Mouse (Mus musculus): ENCODE results near the gene Gripap1. TPM values are rescaled to one million over a fixed set of nuclear protein-coding genes. Genes with fewer than 3 reads are reported as not detected.
"Not testable (repeated sequence)": the region's sequence is repeated elsewhere in the genome, so short reads cannot be mapped to it uniquely, and the experiment has no call there.

Gene Gripap1
- 50.4 and 53.5 TPM in 2 replicates for polyA plus RNA-seq (2016; fragmentation: Nextera tagmentation; extraction: Ambion mirVana)

DNA sequence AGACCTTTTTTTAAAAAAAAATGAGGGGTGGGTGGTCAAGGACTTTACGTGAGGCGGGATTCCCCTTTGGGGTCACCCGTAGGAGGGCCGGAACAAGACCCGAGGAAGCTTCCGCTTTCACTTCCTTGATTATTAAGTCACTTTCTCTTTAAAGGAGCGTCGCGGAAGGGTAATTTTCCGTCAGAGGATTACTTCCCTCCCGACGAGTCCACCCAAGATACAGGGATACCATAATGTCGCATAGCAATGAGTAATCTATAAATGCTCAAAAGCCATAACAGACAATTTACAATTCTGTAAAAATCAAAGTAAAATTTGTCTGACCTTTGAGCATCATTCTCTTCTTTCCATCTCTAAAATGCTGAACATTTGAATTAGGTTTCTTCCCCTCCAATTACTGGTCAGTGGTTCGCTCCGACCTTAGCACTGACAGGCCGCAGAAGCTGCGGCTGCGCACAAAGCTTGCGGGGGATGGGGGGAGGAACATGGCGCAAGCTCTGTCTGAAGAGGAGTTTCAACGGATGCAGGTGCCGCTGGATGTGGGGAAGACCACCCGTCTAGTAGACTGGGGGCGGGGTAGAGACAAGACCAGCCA is at the start of gene Gripap1:
Gene Gripap1, plus strand, starts transcription at position 224 of the 595 bp plus-strand sequence.
- Histone ChIP-seq H3K27me3 (no peaks in the 10 kb centered on the region), H3K36me3 (no peaks in the 10 kb centered on the region), H3K9ac (peak within 1 kb of the TSS; percentile 45), H3K4me1 (no peaks in the 10 kb centered on the region), H3K27ac (no peak within 1 kb of the TSS), H3K4me3 (peak within 1 kb of the TSS; percentile 48), H3K9me3 (no peaks in the 10 kb centered on the region), H3K4me2 (replicated peaks) (peak within 1 kb of the TSS; percentile 55)
- WGBS, result 16% methylated on average over 24 of the region's 24 CpGs
- peak; percentile 75; the same call in 1 of the 2 replicates for ATAC-seq (ENCODE audit: insufficient number of reproducible peaks, insufficient read depth, low FRiP score, low TSS enrichment)

DNA sequence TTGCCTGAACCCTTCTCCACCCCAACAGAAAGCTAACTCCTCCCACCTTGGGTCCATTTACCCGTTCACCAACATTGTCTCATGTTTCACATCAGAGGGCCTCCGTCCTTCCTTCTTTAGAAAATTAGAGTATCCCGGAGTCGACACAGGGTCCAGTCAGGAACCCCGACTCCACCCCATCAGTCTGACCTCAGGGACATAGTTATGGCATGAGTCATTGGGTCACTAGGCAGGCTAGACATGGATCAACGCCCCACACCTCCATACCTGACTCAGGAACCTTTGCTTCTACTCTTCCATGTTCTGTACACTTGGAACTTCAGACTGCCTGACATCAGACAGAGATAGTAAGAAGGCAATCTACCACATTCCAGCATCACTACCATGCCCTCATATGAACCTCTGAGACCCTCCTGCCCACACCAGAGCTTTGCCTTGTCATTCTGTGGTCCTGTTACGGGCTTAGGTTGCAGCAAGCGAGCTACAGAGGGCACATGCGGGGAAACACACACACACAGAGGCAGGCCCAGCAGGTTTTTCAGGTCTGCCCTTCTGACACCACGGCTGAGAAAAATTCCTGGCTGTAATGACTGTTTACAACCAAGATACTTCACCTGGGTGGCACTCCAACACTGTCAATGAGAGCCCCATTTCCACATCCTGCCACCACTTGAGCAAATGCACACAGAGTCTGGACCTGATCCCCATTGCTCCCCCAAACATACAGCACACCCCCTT is 49.3 kb upstream of the Gripap1 start:
- 0 out of 2 replicates have a peak, but pooled peaks cover 6% of the 10 kb centered on the region for H3K4me1 ChIP-seq
- no peaks in the 10 kb centered on the region for H3K27me3 ChIP-seq
- H3K9me3 ChIP-seq, result no peaks in the 10 kb centered on the region
- 0 out of 2 replicates have a peak, but pooled peaks cover 7% of the 10 kb centered on the region for H3K36me3 ChIP-seq
- WGBS, result 47% methylated on average over 10 of the region's 10 CpGs
- ATAC-seq (ENCODE audit: insufficient number of reproducible peaks, insufficient read depth, low FRiP score, low TSS enrichment), result 0 out of 2 replicates have a peak, but pooled peaks have one; percentile 19
- H3K4me3 ChIP-seq, result no peak overlapping the region
- H3K27ac ChIP-seq, result no peak overlapping the region
- no peak overlapping the region; the same call in 1 of the 2 replicates for H3K4me2 ChIP-seq (replicated peaks)
- no peak overlapping the region for H3K9ac ChIP-seq

DNA sequence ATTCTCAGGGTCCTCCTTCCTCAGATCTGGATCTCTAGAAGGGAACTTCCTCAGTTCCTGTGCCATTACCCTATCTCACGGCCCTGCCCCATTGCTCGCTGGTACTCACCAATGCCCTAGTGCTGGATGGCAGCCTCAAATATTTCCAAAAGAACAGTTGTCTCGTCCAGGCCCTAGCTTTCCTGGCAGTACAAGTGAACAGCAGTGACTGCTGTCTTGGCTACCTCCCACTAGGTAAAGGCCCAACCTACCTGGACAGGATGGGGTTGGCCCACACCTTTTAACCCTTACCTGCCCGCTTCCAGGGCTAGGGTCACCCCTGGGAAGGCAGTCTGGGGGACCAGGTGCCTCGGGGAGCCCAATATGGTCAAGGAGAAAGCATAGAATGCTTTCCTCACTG is 48.5 kb upstream of the Gripap1 start:
- no peak for ATAC-seq (ENCODE audit: insufficient number of reproducible peaks, insufficient read depth, low FRiP score, low TSS enrichment)
- H3K4me1 ChIP-seq, result 0 out of 2 replicates have a peak, but pooled peaks cover 6% of the 10 kb centered on the region
- no peaks in the 10 kb centered on the region for H3K27me3 ChIP-seq
- H3K9ac ChIP-seq, result no peak overlapping the region
- H3K27ac ChIP-seq, result no peak overlapping the region
- WGBS, result 67% methylated on average over 5 of the region's 5 CpGs
- no peaks in the 10 kb centered on the region for H3K9me3 ChIP-seq
- H3K4me2 ChIP-seq (replicated peaks), result no peak overlapping the region
- H3K36me3 ChIP-seq, result 0 out of 2 replicates have a peak, but pooled peaks cover 7% of the 10 kb centered on the region
- H3K4me3 ChIP-seq, result no peak overlapping the region

DNA sequence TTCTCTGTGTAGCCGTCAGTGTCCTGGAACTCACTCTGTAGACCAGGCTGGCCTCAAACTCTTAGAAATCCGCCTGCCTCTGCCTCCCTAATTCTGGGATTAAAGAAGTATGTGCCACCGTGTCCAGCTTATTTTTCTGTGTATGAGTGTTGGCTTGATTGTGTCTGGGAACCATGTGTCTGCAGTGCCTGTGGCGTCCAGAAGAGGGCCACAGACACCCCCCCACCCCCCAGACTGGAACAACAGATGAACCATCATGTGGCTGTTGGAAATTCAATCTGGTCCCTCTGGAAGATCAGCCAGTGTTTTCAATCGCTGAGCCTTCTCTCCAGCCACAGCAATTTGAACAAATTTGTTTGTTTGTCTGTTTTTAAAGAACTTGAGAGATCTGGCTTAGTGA is 46.1 kb upstream of the Gripap1 start:
- Histone ChIP-seq H3K4me3 (no peak overlapping the region), H3K27me3 (no peaks in the 10 kb centered on the region), H3K4me2 (replicated peaks) (no peak overlapping the region), H3K9ac (no peak overlapping the region), H3K9me3 (no peaks in the 10 kb centered on the region), H3K4me1 (0 out of 2 replicates have a peak, but pooled peaks cover 6% of the 10 kb centered on the region), H3K27ac (no peak overlapping the region), H3K36me3 (no peaks in the 10 kb centered on the region)
- WGBS, result 56% methylated on average over 5 of the region's 5 CpGs
- no peak for ATAC-seq (ENCODE audit: insufficient number of reproducible peaks, insufficient read depth, low FRiP score, low TSS enrichment)

DNA sequence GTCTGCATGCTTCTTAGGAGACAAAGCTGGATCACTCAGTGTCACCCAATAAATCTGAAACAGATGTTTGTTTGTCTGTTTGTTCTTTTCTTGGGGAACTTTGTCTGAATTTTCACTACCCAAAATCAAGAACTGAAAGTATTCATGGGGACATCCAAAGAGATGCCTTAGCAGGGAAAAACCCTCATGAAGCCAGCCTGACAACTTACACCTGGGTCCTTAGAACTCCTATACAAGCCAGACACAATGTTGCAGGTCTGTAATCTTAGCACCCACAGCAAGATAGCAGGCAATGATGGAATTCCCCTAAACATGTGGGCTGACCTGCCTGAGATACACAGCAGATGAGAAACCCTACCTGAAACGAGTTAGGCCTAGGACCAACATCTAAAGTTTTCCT is 44.6 kb upstream of the Gripap1 start:
- Histone ChIP-seq H3K4me1 (0 out of 2 replicates have a peak, but pooled peaks cover 9% of the 10 kb centered on the region), H3K4me3 (no peak overlapping the region), H3K9ac (no peak overlapping the region), H3K4me2 (replicated peaks) (no peak overlapping the region), H3K27ac (no peak overlapping the region), H3K9me3 (no peaks in the 10 kb centered on the region), H3K27me3 (no peaks in the 10 kb centered on the region), H3K36me3 (no peaks in the 10 kb centered on the region)
- ATAC-seq (ENCODE audit: insufficient number of reproducible peaks, insufficient read depth, low FRiP score, low TSS enrichment), result no peak
- 67% methylated on average over 1 of the region's 1 CpGs for WGBS

DNA sequence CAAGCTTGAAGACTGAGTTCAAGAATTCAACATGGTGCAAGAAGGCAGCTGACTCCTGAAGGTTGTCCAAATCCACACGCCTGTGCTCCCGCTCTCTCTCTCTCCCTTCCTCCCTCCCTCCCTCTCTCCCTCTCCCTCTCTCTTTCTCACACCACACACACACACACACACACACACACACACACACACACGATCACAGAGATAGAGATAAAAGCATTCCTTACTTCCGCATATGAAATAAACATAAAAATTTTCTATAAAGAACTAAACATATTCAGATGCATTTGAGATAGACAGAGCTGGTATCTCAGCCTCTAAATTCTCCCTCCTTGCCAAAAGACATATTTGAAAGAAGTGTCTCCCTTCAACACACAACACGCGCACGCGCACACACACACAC is 44.1 kb upstream of the Gripap1 start:
- Histone ChIP-seq H3K9me3 (no peaks in the 10 kb centered on the region), H3K27me3 (no peaks in the 10 kb centered on the region), H3K36me3 (no peaks in the 10 kb centered on the region), H3K4me2 (replicated peaks) (no peak overlapping the region), H3K9ac (no peak overlapping the region), H3K4me1 (0 out of 2 replicates have a peak, but pooled peaks cover 6% of the 10 kb centered on the region), H3K4me3 (no peak overlapping the region), H3K27ac (no peak overlapping the region)
- WGBS, result 91% methylated on average over 8 of the region's 8 CpGs
- no peak for ATAC-seq (ENCODE audit: insufficient number of reproducible peaks, insufficient read depth, low FRiP score, low TSS enrichment)

DNA sequence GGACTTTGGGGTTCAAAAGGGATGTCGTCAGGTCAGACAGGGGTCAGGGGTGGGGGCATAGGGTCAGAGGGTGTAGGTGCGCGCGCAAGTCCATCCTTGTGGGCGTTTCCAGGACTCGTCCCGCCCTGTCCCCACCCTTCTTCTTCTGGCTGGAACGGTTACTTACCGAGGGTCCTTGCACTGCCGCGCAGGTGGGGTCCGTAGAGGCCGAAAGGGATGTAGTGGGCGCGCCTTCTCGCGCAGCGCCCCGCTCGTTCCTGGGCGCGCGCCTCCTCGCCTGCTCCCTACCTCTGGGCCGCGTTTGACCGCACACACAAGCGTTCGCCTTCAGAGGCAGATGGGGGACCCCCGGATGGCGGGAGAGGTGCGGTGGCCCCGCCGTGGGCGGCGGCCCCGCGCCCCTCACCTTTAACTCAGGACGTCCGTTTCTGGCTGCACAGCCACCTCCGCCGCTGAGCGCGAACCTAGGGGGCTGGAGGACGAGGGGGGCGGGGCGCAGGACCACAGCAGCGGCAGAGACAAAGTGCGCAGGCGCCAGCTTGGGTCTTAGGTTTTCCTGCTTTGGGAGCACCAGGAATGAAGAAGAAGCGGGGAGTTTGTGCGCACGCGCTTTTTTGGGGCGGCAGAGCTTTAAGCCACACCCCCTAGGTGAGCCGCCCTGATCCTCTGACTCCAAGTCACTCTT is 39.0 kb upstream of the Gripap1 start, which contains the start of gene Ccdc120:
Gene Ccdc120, minus strand, starts transcription at position 474 of the 685 bp plus-strand sequence.
- WGBS, result 12% methylated on average over 40 of the region's 56 CpGs
- ATAC-seq (ENCODE audit: insufficient number of reproducible peaks, insufficient read depth, low FRiP score, low TSS enrichment), result peak; percentile 81

DNA sequence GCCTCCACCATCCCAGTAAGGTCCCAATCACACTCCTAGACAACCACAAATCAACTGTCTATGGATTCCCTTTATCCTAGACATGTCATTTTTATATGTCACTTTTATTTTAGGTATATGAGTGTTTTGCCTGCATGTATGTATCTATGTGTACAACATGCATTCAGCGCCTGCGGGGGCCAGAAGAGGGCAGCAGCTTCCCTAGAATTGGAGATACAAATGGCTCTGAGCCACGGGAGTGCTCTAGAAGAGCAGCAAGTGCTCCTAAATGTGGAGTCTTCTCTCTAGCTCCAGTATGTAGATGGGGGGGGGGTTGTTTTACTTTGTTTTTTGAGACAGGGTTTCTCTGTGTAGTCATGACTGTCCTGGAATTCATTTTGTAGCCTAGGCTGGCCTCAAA is 35.9 kb upstream of the Gripap1 start:
- not testable (repeated sequence) for H3K4me1 ChIP-seq; H3K9ac ChIP-seq; H3K9me3 ChIP-seq; ATAC-seq (ENCODE audit: insufficient number of reproducible peaks, insufficient read depth, low FRiP score, low TSS enrichment); H3K36me3 ChIP-seq; H3K4me3 ChIP-seq; H3K27me3 ChIP-seq; H3K4me2 ChIP-seq (replicated peaks); H3K27ac ChIP-seq
- WGBS, result 37% methylated on average over 3 of the region's 3 CpGs

More for the DNA sequence above, 39.0 kb upstream of the Gripap1 start, which contains the start of gene Ccdc120:
- H3K4me3 ChIP-seq, result peak within 1 kb of the TSS; percentile 62
- peak within 1 kb of the TSS; percentile 53 for H3K4me2 ChIP-seq (replicated peaks)
- no peak within 1 kb of the TSS for H3K27ac ChIP-seq
- no peaks in the 10 kb centered on the region for H3K9me3 ChIP-seq
- H3K27me3 ChIP-seq, result no peaks in the 10 kb centered on the region
- peak within 1 kb of the TSS; percentile 74 for H3K9ac ChIP-seq
- 0 out of 2 replicates have a peak, but pooled peaks cover 6% of the 10 kb centered on the region for H3K4me1 ChIP-seq
- H3K36me3 ChIP-seq, result no peaks in the 10 kb centered on the region

DNA sequence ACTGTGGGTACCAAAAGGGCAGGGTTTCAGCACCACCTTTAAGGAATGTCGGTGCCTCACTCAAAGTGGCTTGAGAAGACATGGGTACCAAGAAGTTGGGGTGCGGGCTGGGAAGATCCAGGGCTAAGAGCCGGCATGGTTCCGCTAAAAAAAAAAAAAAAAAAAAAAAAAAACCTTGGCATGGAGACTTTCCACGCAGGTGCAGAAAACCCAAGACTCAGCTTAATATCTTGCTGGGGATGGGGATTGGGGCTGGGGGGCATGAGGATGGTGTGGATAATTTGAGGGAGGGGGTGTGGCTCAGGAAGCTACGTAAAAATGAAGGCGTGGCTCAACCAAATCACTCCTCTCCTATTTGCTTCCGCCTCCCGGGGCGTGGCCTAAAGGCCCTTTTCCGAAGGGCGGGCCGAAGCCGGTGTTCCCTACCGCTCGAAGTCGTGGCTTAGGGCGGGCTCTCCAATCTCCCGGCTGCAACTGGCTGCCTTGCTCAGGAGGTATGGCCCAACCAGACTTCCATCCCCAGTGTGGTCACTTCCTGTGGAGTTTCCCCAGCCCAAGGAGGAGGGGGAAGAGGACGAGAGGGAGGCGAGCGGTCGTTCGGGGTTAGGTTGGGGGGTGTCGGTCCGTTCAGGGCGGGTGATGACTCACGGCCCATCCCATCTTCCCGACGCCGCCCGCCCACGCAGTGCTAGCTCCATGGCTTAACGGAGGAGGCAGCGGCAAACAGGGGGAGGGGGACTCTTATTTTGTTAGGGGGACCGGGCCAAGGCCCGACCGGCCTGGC is 27.2 kb upstream of the Gripap1 start, which contains the start of gene Tfe3:
Gene Tfe3, plus strand, starts transcription at position 424 of the 784 bp plus-strand sequence.
- H3K9ac ChIP-seq, result peak within 1 kb of the TSS; percentile 65
- H3K4me1 ChIP-seq, result no peaks in the 10 kb centered on the region
- ATAC-seq (ENCODE audit: insufficient number of reproducible peaks, insufficient read depth, low FRiP score, low TSS enrichment), result peak; percentile 97
- H3K4me3 ChIP-seq, result peak within 1 kb of the TSS; percentile 62
- H3K27ac ChIP-seq, result no peak within 1 kb of the TSS
- 0 out of 2 replicates have a peak, but pooled peaks cover 1% of the 10 kb centered on the region for H3K36me3 ChIP-seq
- no peaks in the 10 kb centered on the region for H3K9me3 ChIP-seq
- WGBS, result 20% methylated on average over 37 of the region's 38 CpGs
- peak within 1 kb of the TSS; percentile 64 for H3K4me2 ChIP-seq (replicated peaks)
- H3K27me3 ChIP-seq, result no peaks in the 10 kb centered on the region

DNA sequence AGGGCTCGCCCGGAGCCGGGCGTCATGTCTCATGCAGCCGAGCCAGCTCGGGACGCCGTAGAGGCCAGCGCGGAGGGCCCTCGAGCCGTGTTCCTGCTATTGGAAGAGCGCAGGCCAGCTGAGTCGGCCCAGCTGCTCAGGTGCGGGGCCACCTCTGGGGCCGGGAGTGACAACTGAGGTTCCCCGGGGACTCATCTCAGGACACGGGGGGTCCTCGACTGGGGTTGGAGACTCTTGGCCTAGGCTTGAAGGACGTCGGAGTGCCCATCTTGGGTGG is 26.7 kb upstream of the Gripap1 start:
- Histone ChIP-seq H3K27me3 (no peaks in the 10 kb centered on the region), H3K4me2 (replicated peaks) (peak overlapping the region; percentile 64), H3K4me1 (no peaks in the 10 kb centered on the region), H3K4me3 (peak overlapping the region; percentile 62), H3K9me3 (no peaks in the 10 kb centered on the region), H3K9ac (peak overlapping the region; percentile 65), H3K36me3 (0 out of 2 replicates have a peak, but pooled peaks cover 6% of the 10 kb centered on the region), H3K27ac (no peak overlapping the region)
- ATAC-seq (ENCODE audit: insufficient number of reproducible peaks, insufficient read depth, low FRiP score, low TSS enrichment), result peak; percentile 28
- 14% methylated on average over 21 of the region's 21 CpGs for WGBS
